Mouse (Mus musculus) CH12.LX (cell line): ENCODE data around the gene Msi2. TPM values are rescaled to one million over a fixed set of nuclear protein-coding genes. Genes with fewer than 3 reads are reported as not detected.

Experiments used
- DNase-seq: peaks from one replicate; pipeline ENCODE4 v3.0.0-alpha.2; 2013; ENCODE audit errors: extremely low read depth
- H3K27ac ChIP-seq: 2 replicates; pipeline ENCODE4 v1.5.1; 2012; ENCODE audit warnings: low read depth, mild to moderate bottlenecking, control low read depth, moderate library complexity; ENCODE audit not compliant: insufficient read depth
- H3K27me3 ChIP-seq: replicated peaks from 2 replicates; pipeline ENCODE3; 2012; ENCODE audit warnings: inconsistent platforms
- H3K36me3 ChIP-seq, 2 experiments: replicated peaks in 1 of 2; 2 replicates each; pipeline versions ENCODE3 to v1.6.1; 2012; ENCODE audit warnings: inconsistent platforms in 1 of 2, low read length in 1 of 2, mild to moderate bottlenecking in 1 of 2, mixed read lengths in 1 of 2, moderate library complexity in 1 of 2; ENCODE audit not compliant: control insufficient read depth in 1 of 2, insufficient read depth in 1 of 2
- H3K4me1 ChIP-seq, 2 experiments: 2 replicates each; pipeline ENCODE4 v1.6.1; 2012; ENCODE audit warnings: inconsistent platforms in 1 of 2, moderate library complexity in 1 of 2; ENCODE audit not compliant: insufficient read depth in 2 of 2, control insufficient read depth in 1 of 2
- H3K4me2 ChIP-seq: 2 replicates; pipeline ENCODE4 v1.6.1; 2012; ENCODE audit warnings: low read depth, mild to moderate bottlenecking, control low read depth; ENCODE audit not compliant: poor library complexity, insufficient read depth, severe bottlenecking
- H3K4me3 ChIP-seq, 3 experiments: fragments of 150-350 bp in 1 of 3; sonication (generic) in 1 of 3; replicated peaks in 1 of 3; 2 replicates each; pipeline versions ENCODE3 to v1.5.1; 2011 to 2012; ENCODE audit warnings: low read depth in 2 of 3, low read length in 2 of 3, mild to moderate bottlenecking in 2 of 3, moderate library complexity in 2 of 3, control low read depth in 1 of 3, improper control_type of control experiment in 1 of 3, inconsistent platforms in 1 of 3, mixed read lengths in 1 of 3; ENCODE audit not compliant: poor library complexity in 1 of 3
- H3K79me2 ChIP-seq: replicated peaks from 2 replicates; pipeline ENCODE4 v1.6.1; 2012; ENCODE audit warnings: mild to moderate bottlenecking, moderate library complexity; ENCODE audit not compliant: control insufficient read depth, poor library complexity, insufficient read depth, severe bottlenecking; ENCODE audit errors: extremely low read depth
- H3K9ac ChIP-seq: 2 replicates; pipeline ENCODE4 v1.6.1; 2012; ENCODE audit warnings: low read depth, mild to moderate bottlenecking, control low read depth, moderate library complexity; ENCODE audit not compliant: insufficient read depth
- H3K9me3 ChIP-seq: replicated peaks from 2 replicates; pipeline ENCODE3; 2012; ENCODE audit warnings: low read length, inconsistent platforms, mixed read lengths
- BHLHE40 ChIP-seq: IDR thresholded peaks from 2 replicates; pipeline ENCODE4 v1.6.1; 2011; ENCODE audit warnings: mild to moderate bottlenecking, low read depth, low read length, improper control_type of control experiment
- CHD1 ChIP-seq: IDR thresholded peaks from 2 replicates; pipeline ENCODE4 v1.6.1; 2012; ENCODE audit warnings: low read depth, low read length, improper control_type of control experiment, inconsistent platforms
- CTCF ChIP-seq, 2 experiments: IDR thresholded peaks in 1 of 2; conservative IDR thresholded peaks in 1 of 2; 2 replicates each; pipeline ENCODE4 v1.5.1; 2011 to 2012; ENCODE audit warnings: low read depth in 2 of 2, low read length in 2 of 2, improper control_type of control experiment in 1 of 2, inconsistent platforms in 1 of 2, mild to moderate bottlenecking in 1 of 2, moderate library complexity in 1 of 2
- E2F4 ChIP-seq: IDR thresholded peaks from 2 replicates; pipeline ENCODE4 v1.6.1; 2011; ENCODE audit warnings: low read depth, low read length, improper control_type of control experiment; ENCODE audit not compliant: insufficient replicate concordance
- ELF1 ChIP-seq: IDR thresholded peaks from 2 replicates; pipeline ENCODE4 v1.6.1; 2014; ENCODE audit warnings: low read depth, mild to moderate bottlenecking, inconsistent platforms, low read length, improper control_type of control experiment
- GABPA ChIP-seq: IDR thresholded peaks from 2 replicates; pipeline ENCODE4 v1.6.1; 2012; ENCODE audit warnings: low read depth, low read length, improper control_type of control experiment, inconsistent platforms; ENCODE audit not compliant: insufficient replicate concordance
- KAT2A ChIP-seq: IDR thresholded peaks from 2 replicates; pipeline ENCODE4 v1.6.1; 2012; ENCODE audit warnings: low read length, improper control_type of control experiment, inconsistent platforms; ENCODE audit not compliant: insufficient replicate concordance
- MAX ChIP-seq: IDR thresholded peaks from 2 replicates; pipeline ENCODE4 v1.6.1; 2011; ENCODE audit warnings: low read length, improper control_type of control experiment
- MAZ ChIP-seq: IDR thresholded peaks from 2 replicates; pipeline ENCODE4 v1.6.1; 2012; ENCODE audit warnings: low read depth, mild to moderate bottlenecking, inconsistent platforms, low read length, improper control_type of control experiment, moderate library complexity
- MEF2A ChIP-seq: IDR thresholded peaks from 2 replicates; pipeline ENCODE4 v1.6.1; 2014; ENCODE audit warnings: low read depth, mild to moderate bottlenecking, inconsistent platforms, low read length, improper control_type of control experiment, borderline replicate concordance
- MYC ChIP-seq: IDR thresholded peaks from 2 replicates; pipeline ENCODE4 v1.6.1; 2011; ENCODE audit warnings: low read depth, mild to moderate bottlenecking, improper control_type of control experiment, low read length
- NELFE ChIP-seq: IDR thresholded peaks from 2 replicates; pipeline ENCODE4 v1.6.1; 2011; ENCODE audit warnings: low read depth, low read length, improper control_type of control experiment
- PAX5 ChIP-seq: IDR thresholded peaks from 2 replicates; pipeline ENCODE4 v1.6.1; 2012; ENCODE audit warnings: low read length, inconsistent platforms, mixed read lengths
- POLR2A ChIP-seq: IDR thresholded peaks from 2 replicates; pipeline ENCODE4 v1.6.1; 2011; ENCODE audit warnings: low read depth, mild to moderate bottlenecking, improper control_type of control experiment, low read length
- RCOR1 ChIP-seq: conservative IDR thresholded peaks from 2 replicates; pipeline ENCODE4 v1.6.1; 2012; ENCODE audit warnings: low read depth, mild to moderate bottlenecking, inconsistent platforms, low read length, improper control_type of control experiment
- SIN3A ChIP-seq: IDR thresholded peaks from 2 replicates; pipeline ENCODE4 v1.6.1; 2012; ENCODE audit warnings: low read length, improper control_type of control experiment, inconsistent platforms
- SMC3 ChIP-seq: IDR thresholded peaks from 2 replicates; pipeline ENCODE4 v1.6.1; 2011; ENCODE audit warnings: low read depth, low read length, improper control_type of control experiment
- TBP ChIP-seq: conservative IDR thresholded peaks from 2 replicates; pipeline ENCODE4 v1.6.1; 2011; ENCODE audit warnings: low read depth, low read length, improper control_type of control experiment
- ZKSCAN1 ChIP-seq: IDR thresholded peaks from 2 replicates; pipeline ENCODE4 v1.6.1; 2012; ENCODE audit warnings: low read depth, inconsistent platforms, low read length, improper control_type of control experiment, borderline replicate concordance
- ZNF384 ChIP-seq: IDR thresholded peaks from 2 replicates; pipeline ENCODE4 v1.6.1; 2012; ENCODE audit warnings: low read depth, low read length, improper control_type of control experiment, inconsistent platforms
- dilution Hi-C: fragments of 300-500 bp; cut with MboI; formaldehyde crosslinking; loops from 2 replicates; pipeline ENCODE4 v1.14.3; 2020; ENCODE audit warnings: low sequenced_read_pairs; ENCODE audit not compliant: extremely low pct_unique_long_range_greater_than_20kb, extremely low pct_ligation_motif_present
- in situ Hi-C: fragments of 300-500 bp; cut with MboI; formaldehyde crosslinking; loops from 3 replicates; pipeline ENCODE4 v1.14.3; 2019; ENCODE audit warnings: low sequenced_read_pairs, low pct_ligation_motif_present, low pct_unique_long_range_greater_than_20kb, mixed read lengths
- polyA plus RNA-seq: library from polyadenylated mRNA; unstranded; fragments of >175 nt; gene quantifications from 2 replicates; pipeline ENCODE4 v1.2.1, GENCODE M21; 2012; ENCODE audit warnings: low read depth; ENCODE audit not compliant: insufficient read length
- total RNA-seq, 2 experiments: library from RNA; depleted of rRNA; stranded (reverse); fragments of 300-350 nt in 1 of 2; fragments of >200 nt in 1 of 2; gene quantifications; 2 replicates each; pipeline ENCODE4 v1.2.3; 2012 to 2014

The Msi2 gene
- total and polyA plus RNA-seq, 3 experiments = 40.3 to 73.1 (median 52.6) TPM

DNA sequence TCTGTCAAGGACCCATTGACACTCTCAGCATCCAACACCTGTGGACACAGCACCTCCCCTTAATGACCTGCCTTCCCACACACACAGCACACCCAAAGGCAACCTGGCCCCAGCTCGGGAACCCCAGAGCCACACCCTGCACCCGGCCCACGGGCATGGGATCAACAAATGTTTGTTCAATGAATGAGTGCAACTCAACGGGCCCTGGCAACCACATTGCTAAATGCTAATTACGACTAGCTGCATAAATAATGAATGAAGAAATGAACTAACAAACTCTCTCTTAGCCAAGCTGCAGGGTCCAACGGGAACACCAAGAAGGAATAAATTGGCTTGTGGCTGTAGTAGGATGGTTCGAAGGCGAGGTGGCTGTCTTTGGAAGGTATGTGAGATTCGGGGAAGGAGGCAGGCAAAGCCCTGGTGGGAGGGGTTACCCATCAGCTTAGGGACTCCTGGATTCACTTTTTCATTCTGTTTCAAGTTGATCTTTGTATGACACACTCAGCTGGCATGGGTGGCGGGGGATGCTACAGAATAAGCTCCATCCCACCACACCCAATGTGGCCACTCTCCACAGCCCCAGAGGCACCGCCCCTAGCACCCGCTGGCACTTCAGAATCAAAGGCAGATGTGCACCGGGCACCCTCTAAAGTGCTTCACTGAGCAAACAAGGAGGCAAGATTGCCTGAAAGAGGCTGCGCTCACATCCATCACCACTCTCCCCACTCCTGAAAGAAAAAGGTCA, 35.1 kb downstream of the Msi2 start:
- Histone ChIP-seq H3K79me2 (no peaks in the 10 kb centered on the region; the same call in 1 of the 2 replicates), H3K9me3 (no peaks in the 10 kb centered on the region), H3K36me3 (peaks cover 33 to 96% of the 10 kb centered on the region in 2 experiments), H3K4me3 (no peak overlapping the region), H3K27me3 (no peaks in the 10 kb centered on the region), H3K9ac (no peak overlapping the region), H3K4me2 (no peak overlapping the region), H3K27ac (no peak overlapping the region), H3K4me1 (peaks cover 7 to 55% of the 10 kb centered on the region in 2 experiments)
- DNase-seq = no peak
- dilution Hi-C loops = no loop called here
- TF ChIP-seq E2F4 = no peak
- in situ Hi-C loops = loop anchor here (10.0 kb wide), 1 partner anchor 58 kb away; no protein-coding TSS in a partner anchor

DNA sequence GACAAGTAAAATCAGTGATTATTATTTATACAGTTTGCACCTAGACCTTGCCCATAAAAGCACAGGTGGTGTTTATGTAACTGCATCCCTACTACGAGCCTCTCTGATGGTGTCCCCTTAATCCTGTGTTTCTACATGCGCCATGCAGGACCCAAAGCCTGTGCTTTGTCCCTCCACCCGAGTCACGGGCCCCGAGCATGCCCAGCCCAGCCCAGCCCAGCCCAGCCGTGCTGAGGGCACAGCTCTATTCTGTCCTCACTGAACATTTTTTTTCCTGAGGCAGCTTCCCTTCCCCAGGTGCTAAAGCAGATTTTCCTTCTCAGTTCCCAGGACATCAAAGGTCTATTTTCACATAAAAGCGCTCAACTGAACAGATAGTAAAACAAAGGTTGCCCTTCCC, 41.0 kb downstream of the Msi2 start:
- no peaks in the 10 kb centered on the region for H3K9me3 ChIP-seq
- H3K9ac ChIP-seq = no peak overlapping the region
- dilution Hi-C loops = no loop called here
- peaks cover 40 to 96% of the 10 kb centered on the region in 2 experiments for H3K36me3 ChIP-seq
- in situ Hi-C loops = no loop called here
- no peaks in the 10 kb centered on the region for H3K79me2 ChIP-seq
- H3K4me1 ChIP-seq = peaks cover 2 to 56% of the 10 kb centered on the region in 2 experiments; a peak in 3 of 4 replicates
- no peak for TF ChIP-seq SIN3A
- no peak for TF ChIP-seq TBP
- no peak for TF ChIP-seq CTCF (conservative IDR thresholded peaks at IDR 0.05 in 1 of 2, IDR thresholded peaks at IDR 0.05 in 1 of 2; ENCODE audit: low read depth in 2 of 2, low read length in 2 of 2)
- TF ChIP-seq PAX5 = no peak
- TF ChIP-seq KAT2A = no peak
- TF ChIP-seq E2F4 = no peak
- no peak for TF ChIP-seq MAZ
- H3K27ac ChIP-seq = no peak overlapping the region
- no peaks in the 10 kb centered on the region for H3K27me3 ChIP-seq
- H3K4me3 ChIP-seq = no peak overlapping the region
- no peak for DNase-seq
- H3K4me2 ChIP-seq = no peak overlapping the region

DNA sequence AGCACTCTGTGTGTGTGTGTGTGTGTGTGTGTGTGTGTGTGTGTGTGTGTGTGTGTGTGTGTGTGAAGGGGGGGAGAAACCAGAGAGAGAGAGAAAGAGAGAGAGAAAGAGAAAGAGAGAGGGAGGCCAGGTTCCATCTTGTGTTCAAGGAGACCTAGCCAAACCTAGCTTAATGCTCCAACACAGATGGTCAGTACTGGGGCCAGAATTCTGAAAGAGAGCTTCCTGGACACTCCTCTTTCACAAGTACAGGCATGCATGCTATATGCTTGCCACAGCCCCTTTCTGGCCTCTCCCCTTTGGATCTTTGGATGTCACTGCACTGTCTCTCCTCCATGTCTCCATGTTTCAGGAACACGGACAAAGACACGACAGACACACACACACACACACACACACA, 41.7 kb downstream of the Msi2 start:
- no peak overlapping the region for H3K4me2 ChIP-seq
- dilution Hi-C loops = no loop called here
- no peaks in the 10 kb centered on the region for H3K27me3 ChIP-seq
- DNase-seq = no peak
- in situ Hi-C loops = no loop called here
- peaks cover 2 to 59% of the 10 kb centered on the region in 2 experiments; a peak in 3 of 4 replicates for H3K4me1 ChIP-seq
- no peaks in the 10 kb centered on the region for H3K9me3 ChIP-seq
- TF ChIP-seq NELFE (no peak), SMC3 (no peak), MAX (no peak), POLR2A (no peak), GABPA (no peak), RCOR1 (no peak), ZKSCAN1 (no peak), MEF2A (no peak), BHLHE40 (no peak), MYC (no peak), CHD1 (no peak), E2F4 (no peak), ZNF384 (no peak), ELF1 (no peak)
- peaks cover 44 to 93% of the 10 kb centered on the region in 2 experiments for H3K36me3 ChIP-seq
- no peaks in the 10 kb centered on the region for H3K79me2 ChIP-seq
- H3K4me3 ChIP-seq = no peak overlapping the region
- no peak overlapping the region for H3K27ac ChIP-seq
- H3K9ac ChIP-seq = no peak overlapping the region
